Mouse (Mus musculus) hindbrain, embryonic 11.5 days (tissue): ENCODE results near the gene Crnn. TPM values are rescaled to one million over a fixed set of nuclear protein-coding genes. Genes with fewer than 3 reads are reported as not detected.
A peak's percentile ranks its signal among the peaks of the same experiment; 100 is the strongest.

Experiments
- ATAC-seq: fragments of 200-750 bp; cut with Nextera tagmentation; 2 replicates; pipeline ENCODE4 v1.8.0; 2017; ENCODE audit warnings: mild to moderate bottlenecking, moderate TSS enrichment, moderate library complexity; ENCODE audit not compliant: low FRiP score
- DNase-seq: peaks from one replicate; pipeline ENCODE4 v3.0.0-alpha.2; 2015; ENCODE audit warnings: low spot score
- H3K27ac ChIP-seq: fragments of 300-500 bp; sonication (generic); 2 replicates; pipeline ENCODE4 v1.5.1; 2014; ENCODE audit warnings: mild to moderate bottlenecking, low read depth, low read length
- H3K27me3 ChIP-seq: fragments of 300-500 bp; sonication (generic); 2 replicates; pipeline ENCODE4 v1.6.1; 2014; ENCODE audit warnings: mild to moderate bottlenecking, low read length, moderate library complexity, mixed read lengths; ENCODE audit not compliant: control insufficient read depth, insufficient read depth
- H3K36me3 ChIP-seq: fragments of 300-500 bp; sonication (generic); 2 replicates; pipeline ENCODE4 v1.6.1; 2014; ENCODE audit warnings: mild to moderate bottlenecking, low read length, moderate library complexity, mixed read lengths; ENCODE audit not compliant: control insufficient read depth, insufficient read depth
- H3K4me1 ChIP-seq: fragments of 300-500 bp; sonication (generic); replicated peaks from 2 replicates; pipeline ENCODE4 v1.6.1; 2014; ENCODE audit warnings: low read length, mixed read lengths; ENCODE audit not compliant: control insufficient read depth, insufficient read depth
- H3K4me2 ChIP-seq: fragments of 300-500 bp; sonication (generic); replicated peaks from 2 replicates; pipeline ENCODE4 v1.6.1; 2014; ENCODE audit warnings: mild to moderate bottlenecking, low read depth, low read length
- H3K4me3 ChIP-seq: fragments of 300-500 bp; sonication (generic); 2 replicates; pipeline ENCODE4 v1.5.1; 2014; ENCODE audit warnings: low read depth, low read length
- H3K9ac ChIP-seq: fragments of 300-500 bp; sonication (generic); 2 replicates; pipeline ENCODE4 v1.6.1; 2014; ENCODE audit warnings: low read depth, low read length
- H3K9me3 ChIP-seq: fragments of 300-500 bp; sonication (generic); 2 replicates; pipeline ENCODE4 v1.6.1; 2016; ENCODE audit warnings: low read length; ENCODE audit not compliant: control insufficient read depth
- WGBS: fragments of 180-500 bp; shearing (Covaris S2); extraction: QIAGEN DNeasy Blood & Tissue Kit; methylation state at CpG from one replicate; pipeline ENCODE4 v1.1.7; 2014; 5-methylcytosine and 5-hydroxymethylcytosine counted together
- polyA plus RNA-seq: library from polyadenylated mRNA; unstranded; fragments of >200 nt; fragmentation: Nextera tagmentation; extraction: Ambion mirVana; gene quantifications from 2 replicates; pipeline ENCODE4 v1.2.1, GENCODE M21; 2014

Crnn gene
- not detected in 2 replicates for polyA plus RNA-seq

GRCm38 (mm10) chr3:93144510-93145051, at the start of gene Crnn:
Crnn (plus strand) TSS chr3:93144787.
- H3K36me3 ChIP-seq = no peaks in the 10 kb centered on the region
- H3K9me3 ChIP-seq = no peaks in the 10 kb centered on the region
- DNase-seq (no peak), ATAC-seq (no peak)
- 50% methylated on average over 1 of the region's 1 CpGs for WGBS
- H3K27ac ChIP-seq = no peak within 1 kb of the TSS
- no peak within 1 kb of the TSS for H3K4me3 ChIP-seq
- H3K4me2 ChIP-seq = no peak within 1 kb of the TSS
- no peak within 1 kb of the TSS for H3K9ac ChIP-seq
- no peaks in the 10 kb centered on the region for H3K4me1 ChIP-seq
- H3K27me3 ChIP-seq = no peaks in the 10 kb centered on the region

GRCm38 (mm10) chr3:93096447-93096846, 48.1 kb upstream of the Crnn start:
- no peak for ATAC-seq
- H3K27me3 ChIP-seq = no peaks in the 10 kb centered on the region
- no peak for DNase-seq
- no peaks in the 10 kb centered on the region for H3K4me1 ChIP-seq
- no peak overlapping the region for H3K9ac ChIP-seq
- H3K4me3 ChIP-seq = no peak overlapping the region
- H3K27ac ChIP-seq = no peak overlapping the region
- 73% methylated on average over 2 of the region's 2 CpGs for WGBS
- H3K4me2 ChIP-seq = no peak overlapping the region
- H3K9me3 ChIP-seq = no peaks in the 10 kb centered on the region
- no peaks in the 10 kb centered on the region for H3K36me3 ChIP-seq

DNA sequence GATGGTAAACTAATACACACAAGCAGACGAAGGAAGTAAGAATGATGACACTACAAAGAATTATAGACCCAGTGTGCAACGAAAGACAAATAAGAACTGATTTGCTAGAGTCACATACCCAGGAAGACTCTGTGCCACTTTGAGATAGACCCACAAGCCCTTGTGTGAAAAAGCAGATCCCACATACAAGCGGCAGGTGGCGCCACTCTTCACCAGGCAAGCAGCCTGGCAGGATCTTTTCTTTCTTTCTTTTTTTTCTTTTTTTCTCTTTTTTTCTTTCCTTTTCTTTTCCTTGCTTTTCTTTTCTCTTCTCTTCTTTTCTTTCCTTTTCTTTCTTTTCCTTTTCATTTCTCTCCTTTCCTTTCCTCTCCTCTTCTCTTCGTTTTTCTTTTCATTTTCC, 32.9 kb upstream of the Crnn start:
- no peak overlapping the region for H3K9ac ChIP-seq
- DNase-seq (no peak), ATAC-seq (no peak)
- H3K4me3 ChIP-seq = no peak overlapping the region
- H3K27me3 ChIP-seq = no peaks in the 10 kb centered on the region
- WGBS = 39% methylated on average over 5 of the region's 5 CpGs
- H3K4me2 ChIP-seq = no peak overlapping the region
- H3K36me3 ChIP-seq = no peaks in the 10 kb centered on the region
- no peaks in the 10 kb centered on the region for H3K4me1 ChIP-seq
- no peak overlapping the region for H3K27ac ChIP-seq
- no peaks in the 10 kb centered on the region for H3K9me3 ChIP-seq

GRCm38 (mm10) chr3:93114481-93114880, 30.1 kb upstream of the Crnn start:
- H3K36me3 ChIP-seq = no peaks in the 10 kb centered on the region
- no peaks in the 10 kb centered on the region for H3K9me3 ChIP-seq
- 11% methylated on average over 2 of the region's 2 CpGs for WGBS
- H3K4me2 ChIP-seq = no peak overlapping the region
- no peaks in the 10 kb centered on the region for H3K27me3 ChIP-seq
- no peaks in the 10 kb centered on the region for H3K4me1 ChIP-seq
- H3K27ac ChIP-seq = no peak overlapping the region
- ATAC-seq (peak; percentile 67), DNase-seq (peak; percentile 80)
- H3K9ac ChIP-seq = no peak overlapping the region
- H3K4me3 ChIP-seq = no peak overlapping the region

DNA sequence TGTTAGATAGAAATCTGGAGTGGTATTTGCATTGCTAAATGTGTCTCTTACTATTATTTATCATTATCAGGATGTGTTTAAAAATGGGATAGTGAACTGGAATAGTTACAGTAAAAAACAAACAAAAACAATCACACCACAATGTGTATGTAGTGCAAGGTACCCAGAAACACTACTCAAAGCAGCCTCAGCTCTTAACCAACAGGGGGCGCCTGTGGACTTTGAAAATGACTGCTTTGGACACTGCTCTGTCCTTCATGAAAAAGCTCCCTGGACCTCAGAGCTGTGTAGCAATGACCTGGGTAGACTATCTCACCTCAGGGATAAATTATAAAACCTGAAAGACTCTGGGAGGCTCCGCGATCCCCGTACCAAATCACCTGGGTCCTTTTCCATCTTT, 25.5 kb upstream of the Crnn start:
- no peaks in the 10 kb centered on the region for H3K9me3 ChIP-seq
- no peaks in the 10 kb centered on the region for H3K27me3 ChIP-seq
- H3K4me1 ChIP-seq = no peaks in the 10 kb centered on the region
- H3K9ac ChIP-seq = no peak overlapping the region
- H3K4me3 ChIP-seq = no peak overlapping the region
- no peak overlapping the region for H3K27ac ChIP-seq
- DNase-seq = no peak
- H3K4me2 ChIP-seq = no peak overlapping the region
- no peaks in the 10 kb centered on the region for H3K36me3 ChIP-seq
- WGBS = 41% methylated on average over 4 of the region's 4 CpGs
- ATAC-seq = no peak

DNA sequence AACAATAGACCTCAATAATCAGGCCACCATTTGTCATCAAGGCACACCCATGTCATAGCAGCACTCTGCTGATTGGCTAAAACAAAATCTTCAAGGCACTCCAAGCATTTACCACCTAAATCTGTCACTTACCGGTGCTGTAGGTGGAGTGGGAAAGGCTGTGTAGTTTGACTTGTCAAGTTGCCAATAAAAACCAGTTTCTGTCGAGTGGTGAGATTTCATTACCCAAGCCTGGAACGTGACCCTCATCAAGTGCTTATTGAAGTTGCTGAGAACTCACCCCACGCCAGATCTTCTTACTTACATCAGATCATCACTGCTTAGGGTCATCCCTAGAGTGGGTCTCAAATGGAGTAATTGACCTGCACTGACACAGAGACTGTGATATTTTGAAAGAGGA, 16.5 kb upstream of the Crnn start:
- WGBS = 73% methylated on average over 4 of the region's 4 CpGs
- Histone ChIP-seq H3K9me3 (no peaks in the 10 kb centered on the region), H3K9ac (no peak overlapping the region)

DNA sequence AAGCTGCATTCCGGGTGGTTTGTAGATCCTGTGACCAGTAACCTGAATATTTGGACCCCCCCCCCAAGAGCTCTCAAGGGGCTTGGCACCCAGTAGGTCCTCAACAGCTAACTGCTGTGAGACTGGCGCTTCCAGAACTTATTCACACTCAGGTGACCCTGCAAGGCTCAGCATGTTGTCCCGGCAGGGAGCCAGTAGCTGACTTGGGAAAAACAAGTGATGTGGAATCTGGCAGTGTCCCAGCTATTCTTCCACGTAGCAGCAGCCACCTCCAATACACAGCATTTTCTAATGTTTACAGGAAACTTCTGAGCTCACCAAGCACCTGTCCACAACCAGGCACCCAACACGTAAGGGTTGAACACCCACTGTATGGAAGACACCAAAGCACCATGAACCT, 15.5 kb upstream of the Crnn start:
- WGBS = 58% methylated on average over 5 of the region's 5 CpGs
- DNase-seq (no peak), ATAC-seq (no peak)
- H3K27me3 ChIP-seq = no peaks in the 10 kb centered on the region
- H3K4me1 ChIP-seq = no peaks in the 10 kb centered on the region
- no peaks in the 10 kb centered on the region for H3K36me3 ChIP-seq
- no peak overlapping the region for H3K4me3 ChIP-seq
- H3K9ac ChIP-seq = no peak overlapping the region
- no peak overlapping the region for H3K4me2 ChIP-seq
- no peak overlapping the region for H3K27ac ChIP-seq
- no peaks in the 10 kb centered on the region for H3K9me3 ChIP-seq

More for the DNA sequence above, 16.5 kb upstream of the Crnn start:
- Histone ChIP-seq H3K27ac (no peak overlapping the region), H3K4me2 (no peak overlapping the region), H3K27me3 (no peaks in the 10 kb centered on the region), H3K4me3 (no peak overlapping the region), H3K4me1 (no peaks in the 10 kb centered on the region), H3K36me3 (no peaks in the 10 kb centered on the region)
- DNase-seq (no peak), ATAC-seq (no peak)

DNA sequence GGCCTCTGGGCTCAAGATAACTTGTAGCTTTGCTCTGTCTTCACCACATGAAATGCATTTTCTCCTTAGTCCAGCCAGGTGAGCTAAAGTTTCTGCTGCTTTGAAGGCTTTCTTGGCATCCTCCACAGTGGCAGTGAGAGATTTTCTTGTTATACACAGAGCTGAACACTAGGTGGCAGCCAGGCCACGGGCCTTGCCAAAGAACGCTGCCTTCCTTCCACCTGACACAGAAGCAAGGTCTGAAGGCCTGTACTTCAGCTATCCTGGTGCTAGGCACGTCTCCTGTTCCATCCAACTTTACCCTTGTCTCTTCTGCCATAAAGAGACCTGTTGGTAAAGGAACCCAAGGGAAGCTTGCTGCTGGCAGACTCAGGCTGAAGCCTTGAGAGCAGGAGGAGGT, 14.1 kb upstream of the Crnn start:
- Histone ChIP-seq H3K9ac (no peak overlapping the region), H3K4me2 (no peak overlapping the region), H3K4me1 (no peaks in the 10 kb centered on the region), H3K27me3 (no peaks in the 10 kb centered on the region), H3K4me3 (no peak overlapping the region), H3K36me3 (no peaks in the 10 kb centered on the region), H3K27ac (no peak overlapping the region), H3K9me3 (no peaks in the 10 kb centered on the region)
- ATAC-seq = peak; percentile 70
- WGBS = 10% methylated on average over 3 of the region's 3 CpGs
- peak; percentile 66 for DNase-seq

- no peak overlapping the region for H3K4me2 ChIP-seq
- DNase-seq (no peak), ATAC-seq (no peak)
- 86% methylated on average over 6 of the region's 6 CpGs for WGBS
- no peaks in the 10 kb centered on the region for H3K4me1 ChIP-seq
- no peaks in the 10 kb centered on the region for H3K27me3 ChIP-seq
- no peak overlapping the region for H3K27ac ChIP-seq
- no peak overlapping the region for H3K4me3 ChIP-seq
- H3K9me3 ChIP-seq = no peaks in the 10 kb centered on the region
- no peak overlapping the region for H3K9ac ChIP-seq
- H3K36me3 ChIP-seq = no peaks in the 10 kb centered on the region
Observed at GRCm38 (mm10) chr3:93162502-93162901, 17.9 kb downstream of the Crnn start.
